17 mouse cellular contexts compared by ENCODE assay signal in genomic region chr7:36046053-36046452, GRCm38 (mm10).
"Had no signal": no experiment of that assay in that cellular context is flagged by ENCODE, and none has a peak within 500 bp of the region (broad histone marks: within the 10 kb centered on the region; RNA-seq: fewer than 3 reads in every experiment).

No protein-coding gene starts in this region.

- DNase-seq: gastrocnemius, adult 2 months; gastrocnemius, postnatal 10 days; gastrocnemius, postnatal 25 days; heart, adult 2 months; heart, postnatal 14 days; heart, postnatal 36 days; kidney, adult 11 months; kidney, adult 2 months; kidney, adult 9 months; kidney, postnatal 14 days; kidney, postnatal 36 days; layer of hippocampus, adult 9-11 months; layer of hippocampus, postnatal 36 days; liver; liver, embryonic 13.5 days had no signal

- ATAC-seq: hindbrain, postnatal 0 days; intestine, embryonic 16.5 days had no signal
